Mouse (Mus musculus) erythroblast, adult 5-6 weeks (primary cell): ENCODE data around the gene Wwox. TPM values are rescaled to one million over a fixed set of nuclear protein-coding genes. Genes with fewer than 3 reads are reported as not detected.

Source experiments
- ATAC-seq: replicated peaks from 2 replicates; pipeline ENCODE4 v1.8.0; 2016; ENCODE audit warnings: moderate number of reproducible peaks, mild to moderate bottlenecking, moderate TSS enrichment, inconsistent platforms; ENCODE audit not compliant: poor library complexity, low FRiP score, severe bottlenecking
- total RNA-seq, 2 experiments: library from RNA; stranded (forward) in 1 of 2; stranded (reverse) in 1 of 2; fragments of 150-400 nt in 1 of 2; fragments of 200-764, 138-1000 nt in 1 of 2; gene quantifications; 2 replicates each; pipeline versions ENCODE4 v1.2.3 to v1.2.4; 2015 to 2017; ENCODE audit warnings: low replicate concordance in 2 of 2

Gene Wwox
- total RNA-seq, 2 experiments from 2014 or later = 4.3 to 4.6 TPM

- no peak for ATAC-seq
Measured at GRCm38 (mm10) chr8:114774415-114774775, 334.9 kb downstream of the Wwox start.

- ATAC-seq = no peak
Measured at GRCm38 (mm10) chr8:114775543-114775942, 336.1 kb downstream of the Wwox start.

- no peak for ATAC-seq
Measured at GRCm38 (mm10) chr8:114776696-114777095, 337.2 kb downstream of the Wwox start.

GRCm38 (mm10) chr8:114777271-114777980, 338.0 kb downstream of the Wwox start:
- no peak for ATAC-seq

GRCm38 (mm10) chr8:114779002-114779401, 339.5 kb downstream of the Wwox start:
- no peak for ATAC-seq

- ATAC-seq = no peak
Measured at GRCm38 (mm10) chr8:114783321-114783720, 343.9 kb downstream of the Wwox start.

GRCm38 (mm10) chr8:114785834-114786233, 346.4 kb downstream of the Wwox start:
- ATAC-seq = no peak

GRCm38 (mm10) chr8:114789616-114790015, 350.2 kb downstream of the Wwox start:
- no peak for ATAC-seq

GRCm38 (mm10) chr8:114790754-114791153, 351.3 kb downstream of the Wwox start:
- no peak for ATAC-seq

- ATAC-seq = no peak
Measured at GRCm38 (mm10) chr8:114793682-114794081, 354.2 kb downstream of the Wwox start.

GRCm38 (mm10) chr8:114801428-114802134, 362.1 kb downstream of the Wwox start:
- no peak for ATAC-seq

GRCm38 (mm10) chr8:114803113-114803512, 363.7 kb downstream of the Wwox start:
- ATAC-seq = no peak

GRCm38 (mm10) chr8:114806826-114807420, 367.5 kb downstream of the Wwox start:
- ATAC-seq = no peak

- ATAC-seq = no peak
Measured at GRCm38 (mm10) chr8:114807676-114808426, 368.4 kb downstream of the Wwox start.

GRCm38 (mm10) chr8:114810470-114810869, 371.0 kb downstream of the Wwox start:
- ATAC-seq = no peak

GRCm38 (mm10) chr8:114813830-114814229, 374.4 kb downstream of the Wwox start:
- no peak for ATAC-seq

GRCm38 (mm10) chr8:114814769-114815736, 375.6 kb downstream of the Wwox start:
- no peak for ATAC-seq

GRCm38 (mm10) chr8:114816343-114816742, 376.9 kb downstream of the Wwox start:
- ATAC-seq = no peak

GRCm38 (mm10) chr8:114816949-114817348, 377.5 kb downstream of the Wwox start:
- no peak for ATAC-seq
